Mouse (Mus musculus) heart, embryonic 14.5 days (tissue): ENCODE results near the gene Map4k3. TPM values are rescaled to one million over a fixed set of nuclear protein-coding genes. Genes with fewer than 3 reads are reported as not detected.
"Not testable (repeated sequence)": the region's sequence is repeated elsewhere in the genome, so short reads cannot be mapped to it uniquely, and the experiment has no call there.

Experiments used
- ATAC-seq: fragments of 200-750 bp; cut with Nextera tagmentation; 2 replicates; pipeline ENCODE4 v1.8.0; 2017; ENCODE audit warnings: low read depth, moderate TSS enrichment; ENCODE audit not compliant: insufficient number of reproducible peaks, insufficient read depth, low FRiP score
- H3K27ac ChIP-seq, 2 experiments: fragments of 200-500 bp in 1 of 2; fragments of 300-500 bp in 1 of 2; sonication (generic) in 1 of 2; replicated peaks in 1 of 2; 2 replicates each; pipeline ENCODE4 v1.5.1; 2012 to 2014; ENCODE audit warnings: low read depth in 2 of 2, low read length in 2 of 2, control low read depth in 1 of 2, mild to moderate bottlenecking in 1 of 2, mixed read lengths in 1 of 2; ENCODE audit not compliant: control insufficient read depth in 1 of 2, insufficient read depth in 1 of 2
- H3K27me3 ChIP-seq: fragments of 300-500 bp; sonication (generic); 2 replicates; pipeline ENCODE4 v1.6.1; 2014; ENCODE audit warnings: mild to moderate bottlenecking, low read length, control low read depth; ENCODE audit not compliant: control insufficient read depth, insufficient read depth
- H3K36me3 ChIP-seq: fragments of 300-500 bp; sonication (generic); 2 replicates; pipeline ENCODE4 v1.6.1; 2014; ENCODE audit warnings: mild to moderate bottlenecking, control low read depth, low read length, mixed read lengths; ENCODE audit not compliant: control insufficient read depth, insufficient read depth
- H3K4me1 ChIP-seq, 2 experiments: fragments of 200-500 bp in 1 of 2; fragments of 300-500 bp in 1 of 2; sonication (generic) in 1 of 2; 2 replicates each; pipeline ENCODE4 v1.6.1; 2012 to 2014; ENCODE audit warnings: low read length in 2 of 2, control low read depth in 1 of 2, mixed read lengths in 1 of 2; ENCODE audit not compliant: control insufficient read depth in 2 of 2, insufficient read depth in 2 of 2
- H3K4me2 ChIP-seq: fragments of 300-500 bp; sonication (generic); 2 replicates; pipeline ENCODE4 v1.6.1; 2014; ENCODE audit warnings: mild to moderate bottlenecking, low read length
- H3K4me3 ChIP-seq, 2 experiments: fragments of 200-500 bp in 1 of 2; fragments of 300-500 bp in 1 of 2; sonication (generic) in 1 of 2; 2 replicates each; pipeline ENCODE4 v1.5.1; 2012 to 2014; ENCODE audit warnings: low read length in 2 of 2, mild to moderate bottlenecking in 2 of 2, control low read depth in 1 of 2, low read depth in 1 of 2, moderate library complexity in 1 of 2; ENCODE audit not compliant: control insufficient read depth in 1 of 2, insufficient read depth in 1 of 2
- H3K9ac ChIP-seq: fragments of 300-500 bp; sonication (generic); 2 replicates; pipeline ENCODE4 v1.6.1; 2014; ENCODE audit warnings: mild to moderate bottlenecking, low read length
- H3K9me3 ChIP-seq: fragments of 300-500 bp; sonication (generic); 2 replicates; pipeline ENCODE4 v1.6.1; 2016; ENCODE audit warnings: low read length, control low read depth; ENCODE audit not compliant: control insufficient read depth
- WGBS: fragments of 180-500 bp; shearing (Covaris S2); extraction: QIAGEN DNeasy Blood & Tissue Kit; methylation state at CpG from one replicate; pipeline ENCODE4 v1.1.7; 2014; 5-methylcytosine and 5-hydroxymethylcytosine counted together
- polyA plus RNA-seq: library from polyadenylated mRNA; unstranded; fragments of >200 nt; fragmentation: Nextera tagmentation; extraction: Ambion mirVana; gene quantifications from 2 replicates; pipeline ENCODE4 v1.2.1, GENCODE M21; 2014

Map4k3 gene
- polyA plus RNA-seq, 1 experiment from 2014 or later: 29.1 TPM

- WGBS: 81% methylated on average over 20 of the region's 20 CpGs
- Histone ChIP-seq H3K9me3 (no peaks in the 10 kb centered on the region), H3K4me3 (no peak overlapping the region), H3K27me3 (no peaks in the 10 kb centered on the region), H3K4me2 (no peak overlapping the region), H3K27ac (no peak overlapping the region), H3K4me1 (no peaks in the 10 kb centered on the region), H3K36me3 (no peaks in the 10 kb centered on the region), H3K9ac (no peak overlapping the region)
- ATAC-seq: no peak
Observed at GRCm38 (mm10) chr17:80543646-80544045, 184.6 kb downstream of the Map4k3 start.

GRCm38 (mm10) chr17:80537136-80537535, 191.1 kb downstream of the Map4k3 start:
- Histone ChIP-seq H3K27me3 (no peaks in the 10 kb centered on the region), H3K9me3 (no peaks in the 10 kb centered on the region), H3K36me3 (no peaks in the 10 kb centered on the region), H3K4me1 (no peaks in the 10 kb centered on the region), H3K27ac (no peak overlapping the region), H3K4me3 (no peak overlapping the region), H3K4me2 (no peak overlapping the region), H3K9ac (no peak overlapping the region)
- WGBS: 55% methylated on average over 6 of the region's 6 CpGs
- no peak for ATAC-seq

GRCm38 (mm10) chr17:80535633-80536032, 192.7 kb downstream of the Map4k3 start:
- Histone ChIP-seq H3K36me3 (no peaks in the 10 kb centered on the region), H3K4me1 (no peaks in the 10 kb centered on the region), H3K9me3 (no peaks in the 10 kb centered on the region), H3K4me2 (no peak overlapping the region), H3K4me3 (no peak overlapping the region), H3K27ac (no peak overlapping the region), H3K9ac (no peak overlapping the region), H3K27me3 (no peaks in the 10 kb centered on the region)
- 47% methylated on average over 6 of the region's 6 CpGs for WGBS
- ATAC-seq: no peak

- 68% methylated on average over 2 of the region's 2 CpGs for whole genome bisulfite sequencing
- not testable (repeated sequence) for H3K4me3 ChIP-seq, H3K27me3 ChIP-seq, H3K36me3 ChIP-seq, ATAC-seq, H3K9ac ChIP-seq, H3K4me1 ChIP-seq, H3K4me2 ChIP-seq, H3K27ac ChIP-seq, H3K9me3 ChIP-seq
Observed at GRCm38 (mm10) chr17:80531351-80531750, 196.9 kb downstream of the Map4k3 start.

Other genes with a start within 250 kb of the Map4k3 start
- 6.2 TPM in 2 replicates for gene Sos1, start 248.0 kb downstream of the Map4k3 start, polyA plus RNA-seq
- gene Cdkl4, start 150.7 kb downstream of the Map4k3 start, polyA plus RNA-seq: not detected in 2 replicates
- gene Tmem178, start 216.1 kb upstream of the Map4k3 start, polyA plus RNA-seq: 6.1 and 7.0 TPM in 2 replicates